Mouse (Mus musculus) hindbrain, embryonic 13.5 days (tissue): ENCODE measurements around the gene Aco2. TPM values are rescaled to one million over a fixed set of nuclear protein-coding genes. Genes with fewer than 3 reads are reported as not detected.

Experiments used
- ATAC-seq: fragments of 200-750 bp; cut with Nextera tagmentation; 2 replicates; pipeline ENCODE4 v1.8.0; 2017; ENCODE audit warnings: moderate TSS enrichment; ENCODE audit not compliant: low FRiP score
- H3K27ac ChIP-seq: fragments of 300-500 bp; sonication (generic); 2 replicates; pipeline ENCODE4 v1.5.1; 2015; ENCODE audit warnings: inconsistent platforms, mild to moderate bottlenecking, moderate library complexity
- H3K27me3 ChIP-seq: fragments of 300-500 bp; sonication (generic); 2 replicates; pipeline ENCODE4 v1.6.1; 2015; ENCODE audit warnings: mild to moderate bottlenecking, inconsistent platforms
- H3K36me3 ChIP-seq: fragments of 300-500 bp; sonication (generic); 2 replicates; pipeline ENCODE4 v1.6.1; 2015; ENCODE audit warnings: mild to moderate bottlenecking, inconsistent platforms
- H3K4me1 ChIP-seq: fragments of 300-500 bp; sonication (generic); replicated peaks from 2 replicates; pipeline ENCODE4 v1.6.1; 2015; ENCODE audit warnings: inconsistent platforms
- H3K4me2 ChIP-seq: fragments of 300-500 bp; sonication (generic); 2 replicates; pipeline ENCODE4 v1.6.1; 2015; ENCODE audit warnings: inconsistent platforms, mild to moderate bottlenecking, moderate library complexity
- H3K4me3 ChIP-seq: fragments of 300-500 bp; sonication (generic); 2 replicates; pipeline ENCODE4 v1.5.1; 2015; ENCODE audit warnings: mild to moderate bottlenecking, inconsistent platforms
- H3K9ac ChIP-seq: fragments of 300-500 bp; sonication (generic); 2 replicates; pipeline ENCODE4 v1.6.1; 2015; ENCODE audit warnings: mild to moderate bottlenecking, inconsistent platforms
- H3K9me3 ChIP-seq: fragments of 300-500 bp; sonication (generic); 2 replicates; pipeline ENCODE4 v1.6.1; 2016; ENCODE audit warnings: inconsistent platforms
- WGBS: fragments of 180-500 bp; shearing (Covaris S2); methylation state at CpG from one replicate; pipeline ENCODE4 v1.1.7; 2015; 5-methylcytosine and 5-hydroxymethylcytosine counted together
- polyA plus RNA-seq: library from polyadenylated mRNA; unstranded; fragments of >200 nt; fragmentation: Nextera tagmentation; extraction: Ambion mirVana; gene quantifications from 2 replicates; pipeline ENCODE4 v1.2.1, GENCODE M21; 2015

Aco2 gene
- polyA plus RNA-seq, 1 experiment from 2014 or later = 237 TPM

GRCm38 (mm10) chr15:81859330-81860255 is 12.5 kb upstream of the Aco2 start:
- Histone ChIP-seq H3K9me3 (no peaks in the 10 kb centered on the region), H3K27ac (peak overlapping the region; percentile 95), H3K9ac (peak overlapping the region; percentile 88), H3K36me3 (peaks cover 11% of the 10 kb centered on the region), H3K27me3 (no peaks in the 10 kb centered on the region), H3K4me1 (peaks cover 37% of the 10 kb centered on the region), H3K4me2 (peak overlapping the region; percentile 95), H3K4me3 (peak overlapping the region; percentile 92)
- peak; percentile 83 for ATAC-seq
- under 1% methylated on average over 39 of the region's 39 CpGs for WGBS

GRCm38 (mm10) chr15:81860471-81861135 is 11.5 kb upstream of the Aco2 start:
- no peaks in the 10 kb centered on the region for H3K9me3 ChIP-seq
- H3K27ac ChIP-seq = peak overlapping the region; percentile 78
- peaks cover 28% of the 10 kb centered on the region for H3K4me1 ChIP-seq
- WGBS = 41% methylated on average over 8 of the region's 8 CpGs
- H3K36me3 ChIP-seq = peaks cover 20% of the 10 kb centered on the region
- no peaks in the 10 kb centered on the region for H3K27me3 ChIP-seq
- peak overlapping the region; percentile 40 for H3K4me2 ChIP-seq
- no peak for ATAC-seq
- 0 out of 2 replicates have a peak overlapping the region, but pooled peaks have one; percentile 2 for H3K9ac ChIP-seq
- H3K4me3 ChIP-seq = peak overlapping the region; percentile 18

- no peak for ATAC-seq
- H3K9me3 ChIP-seq = no peaks in the 10 kb centered on the region
- H3K4me1 ChIP-seq = peaks cover 8% of the 10 kb centered on the region; the same call in 1 of the 2 replicates
- H3K9ac ChIP-seq = no peak overlapping the region
- no peak overlapping the region for H3K4me3 ChIP-seq
- H3K27me3 ChIP-seq = no peaks in the 10 kb centered on the region
- WGBS = 97% methylated on average over 7 of the region's 7 CpGs
- no peak overlapping the region for H3K4me2 ChIP-seq
- peaks cover 56% of the 10 kb centered on the region for H3K36me3 ChIP-seq
- H3K27ac ChIP-seq = no peak overlapping the region
These were observed 7.9 kb upstream of the Aco2 start for GRCm38 (mm10) chr15:81864238-81864637.

GRCm38 (mm10) chr15:81869985-81870384 is 2.1 kb upstream of the Aco2 start:
- no peak for ATAC-seq
- Histone ChIP-seq H3K4me1 (peaks cover 28% of the 10 kb centered on the region), H3K36me3 (peaks cover 55% of the 10 kb centered on the region), H3K9ac (no peak overlapping the region), H3K27me3 (no peaks in the 10 kb centered on the region), H3K9me3 (no peaks in the 10 kb centered on the region), H3K4me3 (no peak overlapping the region), H3K27ac (no peak overlapping the region), H3K4me2 (no peak overlapping the region)
- WGBS = 98% methylated on average over 5 of the region's 5 CpGs

GRCm38 (mm10) chr15:81871604-81872261 is 376 bp upstream of the Aco2 start, which contains the start of gene Phf5a:
Gene Phf5a (minus strand): TSS chr15:81871911.
- H3K9me3 ChIP-seq = no peaks in the 10 kb centered on the region
- H3K4me2 ChIP-seq = peak within 1 kb of the TSS; percentile 90
- peak within 1 kb of the TSS; percentile 96 for H3K4me3 ChIP-seq
- under 1% methylated on average over 30 of the region's 30 CpGs for WGBS
- H3K27ac ChIP-seq = peak within 1 kb of the TSS; percentile 99
- peak; percentile 80 for ATAC-seq
- peak within 1 kb of the TSS; percentile 92 for H3K9ac ChIP-seq
- no peaks in the 10 kb centered on the region for H3K27me3 ChIP-seq
- H3K4me1 ChIP-seq = peaks cover 32% of the 10 kb centered on the region
- peaks cover 38% of the 10 kb centered on the region for H3K36me3 ChIP-seq

- Histone ChIP-seq H3K27ac (peak overlapping the region; percentile 95), H3K36me3 (peaks cover 3% of the 10 kb centered on the region; the same call in 1 of the 2 replicates), H3K4me3 (no peak overlapping the region), H3K4me1 (peaks cover 46% of the 10 kb centered on the region), H3K27me3 (no peaks in the 10 kb centered on the region), H3K9me3 (no peaks in the 10 kb centered on the region), H3K4me2 (peak overlapping the region; percentile 39), H3K9ac (peak overlapping the region; percentile 58)
- ATAC-seq = peak; percentile 91
- WGBS = 38% methylated on average over 5 of the region's 5 CpGs
These were observed 7.7 kb downstream of the Aco2 start for GRCm38 (mm10) chr15:81879531-81880401.

GRCm38 (mm10) chr15:81882348-81882747 is 10.2 kb downstream of the Aco2 start:
- no peak for ATAC-seq
- WGBS = 95% methylated on average over 3 of the region's 3 CpGs

GRCm38 (mm10) chr15:81885418-81885934 is 13.4 kb downstream of the Aco2 start:
- 58% methylated on average over 3 of the region's 3 CpGs for WGBS
- Histone ChIP-seq H3K27me3 (no peaks in the 10 kb centered on the region), H3K4me2 (no peak overlapping the region), H3K9ac (no peak overlapping the region; the same call in 1 of the 2 replicates), H3K27ac (no peak overlapping the region), H3K36me3 (peaks cover 24% of the 10 kb centered on the region), H3K4me3 (no peak overlapping the region), H3K4me1 (peaks cover 17% of the 10 kb centered on the region), H3K9me3 (no peaks in the 10 kb centered on the region)
- no peak for ATAC-seq

More at GRCm38 (mm10) chr15:81882348-81882747, 10.2 kb downstream of the Aco2 start:
- peaks cover 3% of the 10 kb centered on the region; the same call in 1 of the 2 replicates for H3K36me3 ChIP-seq
- H3K9ac ChIP-seq = no peak overlapping the region
- H3K9me3 ChIP-seq = no peaks in the 10 kb centered on the region
- peaks cover 40% of the 10 kb centered on the region for H3K4me1 ChIP-seq
- H3K4me2 ChIP-seq = no peak overlapping the region
- no peaks in the 10 kb centered on the region for H3K27me3 ChIP-seq
- H3K4me3 ChIP-seq = no peak overlapping the region
- 0 out of 2 replicates have a peak overlapping the region, but pooled peaks have one; percentile 13 for H3K27ac ChIP-seq

GRCm38 (mm10) chr15:81886795-81887550 is 14.9 kb downstream of the Aco2 start:
- H3K4me1 ChIP-seq = 0 out of 2 replicates have a peak, but pooled peaks cover 3% of the 10 kb centered on the region
- no peak overlapping the region for H3K4me2 ChIP-seq
- H3K36me3 ChIP-seq = peaks cover 38% of the 10 kb centered on the region
- no peak for ATAC-seq
- H3K4me3 ChIP-seq = no peak overlapping the region
- H3K9me3 ChIP-seq = no peaks in the 10 kb centered on the region
- no peaks in the 10 kb centered on the region for H3K27me3 ChIP-seq
- WGBS = 92% methylated on average over 6 of the region's 6 CpGs
- no peak overlapping the region for H3K27ac ChIP-seq
- H3K9ac ChIP-seq = no peak overlapping the region

- 97% methylated on average over 7 of the region's 7 CpGs for WGBS
- Histone ChIP-seq H3K27me3 (no peaks in the 10 kb centered on the region), H3K4me3 (no peak overlapping the region), H3K27ac (no peak overlapping the region), H3K9me3 (no peaks in the 10 kb centered on the region), H3K9ac (no peak overlapping the region), H3K4me2 (no peak overlapping the region), H3K4me1 (no peaks in the 10 kb centered on the region), H3K36me3 (peaks cover 57% of the 10 kb centered on the region)
- ATAC-seq = no peak
These were observed 17.1 kb downstream of the Aco2 start for GRCm38 (mm10) chr15:81889175-81889574.
